Mouse (Mus musculus): ENCODE results near the gene Snorc. TPM values are rescaled to one million over a fixed set of nuclear protein-coding genes. Genes with fewer than 3 reads are reported as not detected.
"Not testable (repeated sequence)": the region's sequence is repeated elsewhere in the genome, so short reads cannot be mapped to it uniquely, and the experiment has no call there.

Snorc gene
- polyA plus RNA-seq (2017; shearing (Covaris generic)), result not detected

DNA sequence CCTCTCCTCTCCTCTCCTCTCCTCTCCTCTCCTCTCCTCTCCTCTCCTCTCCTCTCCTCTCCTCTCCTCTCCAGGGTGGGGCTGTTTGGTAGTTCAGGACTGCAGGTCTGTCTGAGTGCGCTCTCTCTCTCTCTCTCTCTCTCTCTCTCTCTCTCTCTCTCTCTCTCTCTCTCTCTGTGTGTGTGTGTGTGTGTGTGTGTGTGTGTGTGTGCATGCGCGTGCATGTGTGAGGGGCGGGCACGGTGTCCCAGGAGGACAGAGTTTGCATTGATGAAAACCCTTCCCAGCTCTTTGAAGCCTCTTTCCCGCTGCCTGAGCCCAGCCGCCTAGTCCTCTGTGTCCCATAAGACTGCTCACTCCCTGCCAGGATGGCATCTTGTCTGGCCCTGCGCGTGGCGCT, at the start of gene Snorc:
Gene Snorc (plus strand): TSS at position 301 of the 400 bp plus-strand sequence.
- ATAC-seq, result not testable (repeated sequence)

DNA sequence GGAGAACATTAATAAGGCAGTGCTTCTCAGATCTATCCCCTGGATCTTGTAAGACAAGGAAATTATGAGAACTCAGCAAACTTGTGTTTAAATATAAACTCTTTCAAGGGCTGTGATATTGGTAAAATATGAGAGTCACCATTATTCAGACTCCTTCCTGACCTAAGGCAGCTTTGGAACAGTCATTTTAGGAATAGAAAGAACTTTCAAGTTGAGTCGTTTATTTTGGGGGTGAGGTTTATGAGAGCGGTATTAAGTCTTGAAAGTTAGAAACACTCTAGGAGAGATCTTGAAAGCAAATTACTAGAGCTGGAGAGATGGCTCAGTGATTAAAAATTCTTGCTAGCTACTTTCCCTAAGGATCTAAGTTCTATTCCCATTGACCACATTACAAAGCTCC, 34.9 kb upstream of the Snorc start:
- no peak for ATAC-seq

DNA sequence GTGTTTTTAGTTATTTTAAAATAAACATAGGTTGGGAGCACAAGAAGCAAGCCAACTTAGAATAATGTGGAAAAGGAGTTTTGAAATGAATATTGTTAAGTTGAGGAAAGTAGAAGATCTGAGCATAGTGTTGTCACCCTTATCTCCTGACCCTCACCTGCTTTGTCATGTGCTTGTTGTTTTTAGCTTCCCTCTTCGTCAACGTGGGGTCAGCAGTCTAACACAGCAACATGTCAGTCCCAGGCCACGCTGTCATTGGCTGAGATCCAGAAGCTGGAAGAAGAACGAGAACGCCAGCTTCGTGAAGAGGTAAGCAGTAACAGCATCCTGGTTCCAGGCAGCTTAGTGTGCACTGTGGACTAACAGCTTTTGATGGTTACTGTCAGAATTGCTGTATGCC, 33.5 kb upstream of the Snorc start:
- ATAC-seq, result no peak

DNA sequence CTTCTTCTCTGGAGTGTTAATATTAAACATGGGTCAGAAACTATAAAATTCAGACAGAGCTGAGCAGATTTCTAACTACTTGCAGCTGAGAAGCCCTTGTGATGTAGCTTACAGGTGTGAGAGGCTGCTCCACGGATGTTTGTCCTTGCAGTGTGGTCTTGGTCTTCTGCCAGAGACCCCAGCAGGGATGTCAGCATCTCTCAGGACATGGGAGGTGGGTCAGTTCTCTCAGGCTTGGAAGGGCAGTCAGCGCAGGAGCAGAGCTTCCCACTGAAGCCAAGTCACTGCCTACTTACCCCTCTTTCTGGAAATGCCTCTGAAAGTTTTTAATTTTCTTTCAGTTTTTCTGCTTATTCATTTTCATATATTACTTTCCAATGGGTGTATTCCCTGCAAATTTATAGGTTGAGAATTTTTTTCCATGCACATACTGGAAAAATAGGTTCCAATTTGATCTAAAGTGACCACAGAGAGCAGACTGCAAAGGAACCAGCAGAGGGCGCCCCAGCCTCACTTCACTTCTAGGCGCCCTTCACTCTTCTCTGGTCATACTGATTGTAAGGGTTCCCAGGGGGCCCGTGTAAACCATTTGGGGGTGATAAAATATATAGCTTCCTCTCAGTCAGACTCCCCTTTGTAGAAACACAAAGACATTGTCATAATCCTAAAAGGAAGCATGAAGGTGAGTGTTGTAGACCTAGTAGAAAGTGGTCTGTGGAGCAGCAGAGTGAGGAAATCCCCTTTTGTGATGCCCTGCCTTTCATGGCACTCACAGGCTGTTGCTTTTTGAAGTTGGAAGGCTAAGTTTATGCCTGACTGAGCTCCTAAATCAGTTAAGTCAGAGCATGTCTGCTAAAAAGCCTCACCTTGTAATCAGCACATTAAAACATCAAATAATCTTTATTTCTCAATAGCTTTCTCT, 22.6 kb upstream of the Snorc start:
- peak; percentile 75 for ATAC-seq

DNA sequence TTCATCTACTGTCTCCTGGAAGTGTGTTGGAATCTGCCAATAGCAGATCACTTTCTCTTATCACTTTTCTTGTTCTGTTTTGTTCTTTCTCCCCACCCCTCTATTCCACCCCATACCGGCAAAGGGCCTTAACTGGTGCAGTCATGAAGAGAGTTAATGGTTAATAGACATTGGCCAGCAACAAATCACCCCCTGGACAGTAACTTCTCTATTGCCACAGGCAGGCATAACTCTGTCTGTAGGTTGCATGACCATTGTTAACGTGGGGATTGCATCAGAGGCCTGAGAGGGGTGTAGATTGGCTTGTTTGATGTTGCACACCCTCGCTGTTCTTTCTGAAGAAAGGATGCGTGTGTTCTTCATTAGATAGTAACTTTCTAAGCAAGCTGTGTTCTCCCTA, 20.6 kb upstream of the Snorc start:
- no peak for ATAC-seq

DNA sequence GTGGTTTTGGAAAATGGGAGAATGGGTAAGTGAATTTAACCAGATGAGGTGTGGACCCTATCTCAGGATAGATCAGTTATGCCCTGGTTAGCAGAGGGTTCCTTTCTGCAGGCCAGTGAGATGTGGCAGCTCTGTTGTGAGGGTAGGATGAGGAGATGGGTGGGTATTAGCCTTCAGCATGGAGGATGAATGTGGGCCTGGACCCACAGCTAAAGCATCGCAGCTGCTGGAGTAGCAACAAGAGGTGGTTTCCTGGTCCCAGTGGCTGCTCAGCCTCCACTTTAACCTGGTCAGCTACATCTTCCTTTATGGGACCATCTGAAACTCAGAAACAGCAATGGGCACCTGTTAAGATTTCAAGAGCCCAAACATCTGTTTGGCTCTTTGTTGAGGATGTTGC, 13.6 kb upstream of the Snorc start:
- ATAC-seq, result no peak

DNA sequence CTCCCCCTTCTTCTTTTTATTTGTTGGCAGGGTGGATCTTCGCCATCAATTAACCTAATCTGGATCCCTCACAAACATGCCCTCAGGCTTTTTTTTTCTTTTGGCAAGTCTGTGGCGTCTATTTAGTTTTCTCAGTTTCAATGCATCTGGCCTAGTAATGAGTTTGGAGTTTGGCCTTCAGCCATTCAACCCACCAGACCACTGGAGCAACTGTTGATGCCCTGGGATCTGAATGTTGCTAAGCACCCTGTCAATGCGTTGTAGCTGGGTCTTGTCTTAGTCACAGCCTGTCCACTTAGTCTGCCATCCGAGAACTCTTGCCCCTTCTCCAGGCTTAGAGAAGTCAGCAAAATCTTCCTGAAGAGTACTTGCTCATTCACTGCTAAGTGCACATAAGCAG, 12.0 kb upstream of the Snorc start:
- no peak for ATAC-seq

DNA sequence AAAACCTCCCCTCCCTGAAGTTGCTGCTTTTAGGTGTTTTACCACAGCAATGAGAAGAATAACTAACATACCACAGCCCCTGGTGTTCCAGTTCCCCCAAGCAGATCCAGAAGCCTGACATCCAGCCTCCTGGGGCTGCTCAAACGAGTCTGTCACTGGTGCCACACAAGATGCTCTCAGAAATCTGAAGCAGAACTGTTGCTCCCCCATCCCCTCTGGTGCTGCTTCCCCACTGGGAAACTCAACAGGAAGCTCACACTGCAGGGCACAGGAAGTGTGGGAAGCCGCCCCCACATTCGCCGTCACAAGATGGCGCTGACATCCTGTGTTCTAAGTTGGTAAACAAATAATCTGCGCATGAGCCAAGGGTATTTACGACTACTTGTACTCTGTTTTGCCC, 10.2 kb upstream of the Snorc start:
- not testable (repeated sequence) for ATAC-seq

DNA sequence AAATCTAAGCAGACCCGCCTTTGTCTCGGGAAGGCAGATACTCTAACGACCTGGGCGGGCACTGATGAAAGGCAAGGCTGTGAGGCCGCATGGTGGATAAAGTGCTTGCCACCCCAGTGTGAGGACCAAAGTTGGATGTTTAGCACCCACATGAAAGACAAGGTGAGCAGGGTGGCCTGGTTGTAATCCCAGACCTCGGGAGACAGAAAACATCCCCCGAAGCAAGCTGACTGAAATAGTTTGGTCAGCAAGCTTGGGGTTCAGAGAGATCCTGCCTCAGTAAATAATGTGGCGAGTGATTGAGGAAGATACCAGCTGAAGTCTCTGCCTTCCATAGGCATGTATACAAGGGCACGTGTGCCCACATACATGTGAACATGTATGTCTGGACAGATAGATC, 2.6 kb upstream of the Snorc start:
- no peak for ATAC-seq

DNA sequence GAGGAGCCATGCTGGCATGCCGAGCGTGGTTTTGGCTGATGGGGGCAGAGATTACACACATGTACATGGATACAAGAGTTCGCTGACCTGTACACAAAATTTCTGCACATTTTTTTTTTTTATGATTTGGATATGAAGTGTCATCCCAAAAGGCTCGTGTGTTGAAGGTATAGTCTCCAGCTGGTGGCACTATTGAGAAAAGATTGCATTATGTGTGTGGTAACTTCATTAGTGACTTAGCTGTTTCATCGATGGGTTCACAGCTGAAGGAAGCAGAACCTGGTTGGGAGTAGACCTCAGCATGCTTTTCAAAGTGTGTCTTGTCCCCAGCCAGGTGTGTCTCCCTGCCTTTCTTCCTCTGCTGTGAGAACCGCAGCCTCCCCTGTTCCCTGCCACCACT, 1.8 kb upstream of the Snorc start:
- ATAC-seq, result no peak

DNA sequence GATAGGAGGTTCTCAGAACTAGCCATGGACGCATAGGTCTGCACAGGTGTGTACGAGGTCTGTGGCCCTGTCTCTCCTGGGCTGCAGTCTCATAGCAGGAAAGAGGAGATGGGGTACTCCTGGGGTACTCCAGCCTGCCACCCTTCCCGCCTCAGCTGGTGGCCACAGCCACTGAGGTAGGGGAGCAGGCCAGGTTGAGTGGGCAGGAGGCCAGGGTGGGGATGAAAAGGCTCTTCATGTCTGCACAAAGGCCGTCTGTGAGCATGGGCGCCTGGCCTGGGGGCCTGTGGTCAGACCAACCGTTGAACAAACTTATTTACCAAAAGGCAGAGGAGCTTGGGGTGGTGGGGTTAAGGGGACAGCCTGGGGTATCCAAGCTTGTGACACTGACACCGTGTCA, 1.8 kb downstream of the Snorc start:
- no peak for ATAC-seq

DNA sequence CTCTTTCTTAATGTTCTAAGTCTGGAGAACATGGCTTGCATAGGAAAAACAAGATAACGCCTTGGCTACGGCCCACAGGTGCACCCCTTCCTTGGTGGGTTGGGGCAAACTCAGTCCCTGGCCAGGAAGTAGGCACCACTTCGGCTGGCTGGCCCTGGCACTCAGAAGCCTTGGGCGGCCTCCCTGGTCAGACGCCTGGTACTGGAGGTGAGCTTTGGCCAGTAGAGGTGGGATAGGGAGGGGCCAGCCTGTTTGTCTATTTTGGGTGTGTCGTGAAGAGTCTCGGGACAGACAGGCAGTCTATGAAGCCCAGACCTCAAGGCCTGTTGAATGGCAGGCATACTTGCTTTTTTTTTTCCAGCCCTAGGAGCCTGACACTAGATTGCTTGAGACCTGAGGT, 2.5 kb downstream of the Snorc start:
- ATAC-seq, result no peak

DNA sequence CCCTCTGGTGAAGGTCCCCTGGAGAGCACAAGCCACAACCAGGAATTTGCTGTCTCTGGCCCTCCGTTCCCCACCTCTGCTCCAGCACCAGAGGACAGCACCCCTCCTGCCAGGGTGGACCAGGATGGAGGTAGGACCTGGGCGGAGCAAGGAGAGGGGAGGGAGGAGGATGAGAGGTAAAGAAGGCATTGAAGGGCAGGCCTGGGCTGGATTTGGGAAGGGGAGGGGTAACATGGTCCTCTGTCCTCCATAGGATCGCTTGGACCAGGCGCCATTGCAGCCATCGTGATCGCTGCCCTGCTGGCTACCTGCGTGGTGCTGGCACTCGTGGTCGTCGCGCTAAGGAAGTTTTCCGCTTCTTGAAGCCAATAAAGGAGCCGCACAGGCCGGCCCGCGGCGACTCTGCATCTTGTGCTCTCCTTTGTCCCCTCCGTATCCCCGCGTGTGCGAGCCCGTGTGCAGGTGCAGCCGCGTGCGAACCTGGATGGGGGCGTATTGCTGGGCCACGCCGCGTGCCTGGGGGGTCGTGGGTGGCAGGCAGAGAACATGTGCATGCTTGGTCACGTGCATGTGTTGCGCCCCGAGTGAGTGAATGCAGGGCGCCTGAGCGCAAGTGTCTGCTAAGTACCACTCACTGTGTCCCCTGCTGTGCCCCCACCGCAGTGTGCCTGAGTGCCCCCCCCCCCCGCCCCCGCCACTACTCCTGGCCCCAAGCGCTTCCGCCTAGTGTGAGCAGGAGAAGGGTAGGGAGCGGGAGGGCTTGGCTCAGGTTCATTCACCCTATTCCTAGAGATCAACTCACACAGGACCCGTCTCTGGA, 5.2 kb downstream of the Snorc start:
- ATAC-seq, result no peak

DNA sequence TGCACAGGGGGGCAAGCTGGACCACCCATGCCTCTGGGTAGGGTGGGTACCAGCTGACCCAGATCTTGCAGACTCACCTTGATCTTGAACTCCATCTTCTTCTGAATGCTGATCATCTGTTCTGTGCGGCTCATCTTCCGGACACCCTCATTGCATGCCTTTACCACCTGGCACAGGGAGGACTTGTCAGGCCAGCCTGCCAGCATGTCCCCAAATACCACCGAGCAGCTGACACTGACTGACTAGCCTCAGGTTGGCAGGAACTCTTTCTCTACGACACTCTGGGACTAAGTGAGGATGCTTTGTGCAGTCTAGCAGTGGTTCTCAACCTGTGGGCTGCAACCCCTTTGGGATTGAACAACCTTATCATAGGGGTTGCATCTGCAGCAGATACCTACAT, 12.5 kb downstream of the Snorc start:
- no peak for ATAC-seq

DNA sequence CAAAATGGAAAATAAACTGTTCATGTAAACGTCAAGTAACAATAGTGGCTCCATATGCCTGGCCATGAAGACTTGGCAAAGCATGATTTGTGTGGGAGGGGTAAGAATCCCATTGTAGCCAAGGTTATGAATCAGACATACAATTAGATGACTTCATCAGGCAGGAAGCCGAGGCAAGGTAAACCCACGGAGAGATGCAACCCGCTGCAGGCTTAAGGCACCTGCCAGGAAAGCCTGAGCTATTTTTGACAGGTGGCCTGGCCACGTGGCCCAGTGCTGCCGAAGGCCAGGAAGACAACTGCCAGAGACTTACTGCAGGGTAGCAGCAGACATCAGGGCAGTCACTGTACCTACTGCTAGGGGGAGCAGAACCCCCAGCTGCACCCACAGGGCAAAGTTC, 16.3 kb downstream of the Snorc start:
- ATAC-seq, result no peak

DNA sequence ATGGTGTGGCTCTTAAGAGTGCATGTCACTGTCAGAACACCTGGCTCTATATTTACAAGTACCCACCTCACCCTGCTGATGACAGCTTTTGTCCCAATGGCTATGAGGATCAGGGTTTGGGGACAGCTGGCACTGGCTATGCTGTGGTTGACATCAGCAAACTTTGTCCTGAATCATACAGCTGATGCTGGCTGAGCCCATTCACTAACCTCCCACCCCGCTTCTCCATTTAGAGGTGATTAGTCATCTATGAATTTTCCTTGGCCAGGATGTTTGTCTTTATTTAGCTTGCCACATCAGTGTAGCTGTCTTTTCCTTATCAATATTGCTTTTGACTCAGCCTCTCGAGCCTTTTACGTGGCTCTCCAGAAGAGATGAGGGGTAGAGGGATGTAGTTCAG, 22.2 kb downstream of the Snorc start:
- no peak for ATAC-seq

DNA sequence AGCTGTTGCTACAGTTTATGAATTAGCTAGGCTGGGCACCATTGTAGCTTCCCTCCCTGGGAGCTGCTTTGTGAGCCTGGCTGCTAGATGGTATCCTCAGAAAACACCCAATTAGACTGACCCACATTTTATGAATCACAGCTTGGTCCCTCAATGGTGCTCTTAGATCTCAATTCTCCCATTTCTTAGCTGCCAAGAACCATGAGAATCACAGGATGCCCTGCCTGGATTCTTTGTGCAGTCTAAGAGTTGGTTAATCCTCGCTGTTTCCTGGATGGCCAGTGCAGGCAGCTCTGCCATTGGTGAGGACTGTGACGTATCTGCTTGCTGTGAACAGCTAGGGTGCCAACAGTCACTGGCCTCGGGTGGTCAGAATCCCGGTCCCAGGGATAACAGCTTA, 23.5 kb downstream of the Snorc start:
- no peak for ATAC-seq

DNA sequence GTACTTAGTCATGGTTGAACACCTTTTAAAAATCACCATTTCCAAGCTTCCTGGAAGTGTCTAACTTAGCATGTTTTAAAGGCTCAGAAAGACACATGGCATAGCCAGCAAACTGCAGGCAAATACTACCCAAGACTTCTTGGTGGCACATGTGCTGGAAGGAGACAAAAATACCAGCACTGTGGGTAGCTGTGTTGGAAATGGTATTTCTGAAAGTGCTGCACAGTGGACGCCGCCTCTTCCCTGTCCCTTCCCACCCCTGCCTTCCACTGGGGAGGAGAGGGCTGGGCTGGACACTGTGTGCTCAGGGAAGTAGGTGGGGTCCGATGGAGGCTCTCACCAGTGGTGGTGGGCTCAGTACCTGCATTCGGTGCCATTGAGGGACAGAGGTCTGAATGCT, 35.5 kb downstream of the Snorc start:
- no peak for ATAC-seq

DNA sequence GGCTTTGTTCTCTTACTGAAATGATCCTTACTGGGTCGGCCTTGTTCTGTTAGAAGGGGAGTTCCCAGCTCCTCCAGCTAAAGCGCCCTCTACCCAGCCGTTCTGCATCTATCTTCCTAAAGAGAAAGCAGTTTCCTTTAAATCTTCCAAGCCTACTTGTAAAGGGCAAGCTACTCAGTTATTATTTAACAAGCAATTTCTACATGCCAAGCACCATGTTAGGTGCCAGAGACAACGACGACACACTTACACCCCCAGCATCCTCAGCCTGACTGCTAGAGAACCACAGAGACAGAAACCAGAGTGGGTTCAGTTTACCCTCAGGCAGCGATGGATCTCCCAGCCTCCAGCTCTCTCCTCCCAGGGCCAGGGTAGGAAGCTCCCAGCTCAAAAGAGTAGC, 37.8 kb downstream of the Snorc start:
- ATAC-seq, result no peak

DNA sequence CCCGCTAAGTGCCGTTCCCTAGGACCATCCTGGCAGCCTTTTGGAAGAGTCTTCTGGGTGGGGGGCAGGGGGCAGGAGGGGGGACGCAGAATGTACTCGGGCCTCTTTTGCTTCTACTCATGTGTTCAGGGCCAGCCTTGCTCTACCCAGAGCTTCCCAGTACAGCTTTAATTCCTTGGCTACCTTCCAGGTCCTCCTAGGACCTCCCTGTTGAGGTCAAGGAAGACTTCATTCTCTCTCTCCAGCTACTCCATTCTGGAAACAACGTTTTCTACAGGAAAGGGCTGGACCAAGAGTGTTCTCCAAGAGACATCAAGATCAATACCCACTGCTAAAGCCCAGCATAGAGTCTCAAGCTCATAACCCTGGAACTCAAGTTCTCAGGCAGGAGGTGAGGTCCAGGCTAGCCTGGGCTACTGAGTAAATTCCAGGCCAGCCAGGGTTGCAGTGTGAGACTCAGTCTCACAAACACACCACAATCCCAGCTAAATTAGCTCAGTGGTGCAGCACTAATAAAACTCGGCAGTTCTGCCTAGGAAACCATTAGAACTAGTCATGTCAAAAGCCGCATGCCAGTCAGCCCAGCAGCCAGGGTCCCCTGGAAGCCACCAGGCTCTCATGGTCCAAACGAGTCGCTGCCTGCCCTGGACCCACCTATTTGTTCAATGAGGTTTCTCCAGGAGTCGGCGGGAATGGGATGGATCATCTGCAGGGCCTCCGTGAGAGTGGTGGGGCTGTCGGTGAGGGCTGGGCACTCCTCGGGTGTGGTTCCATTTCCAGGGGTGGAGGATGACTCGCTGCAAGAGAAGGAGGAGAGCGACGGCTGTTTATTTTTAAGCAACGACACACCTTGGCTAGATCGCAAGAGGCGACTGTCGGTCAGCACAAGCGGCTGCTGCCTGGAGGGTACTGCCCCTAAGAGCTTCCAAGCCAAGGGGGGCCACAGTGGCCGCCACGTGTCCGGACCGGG, 38.8 kb downstream of the Snorc start:
- ATAC-seq, result no peak

DNA sequence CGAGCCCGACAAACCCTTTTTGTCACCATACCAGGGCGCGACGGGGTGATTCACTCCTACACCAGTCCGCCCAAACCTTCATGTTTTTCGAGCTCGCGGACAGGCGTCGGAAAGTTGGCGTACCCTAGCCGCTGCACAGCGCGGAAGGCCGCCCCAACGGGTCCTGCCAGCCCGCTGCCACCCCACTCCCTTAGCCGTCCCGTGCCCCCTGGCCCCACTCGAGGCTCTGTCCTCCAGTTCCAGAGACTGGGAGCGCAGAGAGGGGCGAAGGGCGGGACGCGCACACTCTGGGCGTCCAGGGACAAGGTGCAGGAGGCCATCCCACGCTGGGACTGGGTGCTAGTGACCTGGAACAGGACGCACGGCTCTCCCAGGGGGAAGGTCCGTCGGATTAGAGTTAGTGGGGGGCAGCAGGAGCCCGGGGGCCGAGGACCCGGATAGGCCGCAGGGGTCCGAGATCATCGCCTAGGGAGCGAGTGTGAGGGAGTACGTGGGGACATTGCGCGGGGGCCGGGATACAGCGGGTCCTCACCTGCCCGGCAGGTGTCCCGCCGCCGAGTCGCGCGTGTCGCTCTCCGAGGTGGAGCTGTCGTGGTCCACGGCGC, 39.6 kb downstream of the Snorc start, which contains the start of gene Neu2:
Gene Neu2 (plus strand): TSS at position 329 of the 605 bp plus-strand sequence.
- no peak for ATAC-seq

DNA sequence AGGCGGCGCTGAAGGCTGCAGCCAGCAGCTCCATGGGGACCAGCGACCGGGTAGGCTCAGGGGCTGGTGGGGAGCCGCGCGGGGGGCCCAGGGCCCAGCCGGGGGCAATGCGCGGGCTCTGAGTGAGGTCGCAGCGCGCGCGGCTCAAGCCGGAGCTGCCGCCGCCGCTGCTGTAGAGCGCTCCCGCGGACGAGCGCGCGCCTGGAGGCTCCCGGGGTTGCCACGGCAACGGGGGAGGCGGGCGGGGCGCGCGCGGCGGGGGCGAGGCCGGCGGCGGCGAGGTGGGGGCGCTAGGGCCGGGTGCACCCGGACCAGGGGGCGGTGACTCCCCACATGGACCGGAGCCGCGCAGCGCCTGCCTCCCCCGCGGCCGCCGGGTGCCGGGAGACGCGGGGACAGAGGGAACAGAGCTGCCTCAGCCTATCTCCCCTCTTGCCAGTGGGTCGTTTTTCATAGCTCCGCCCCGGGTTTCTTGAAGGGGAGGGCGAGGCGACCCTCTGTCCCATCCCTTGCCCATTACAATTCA, 40.2 kb downstream of the Snorc start:
- peak; percentile 26 for ATAC-seq

Measured in CD4-positive, CD25-positive, alpha-beta regulatory T cell, adult 4 months (primary cell).